Mouse (Mus musculus): Measurements from ENCODE around the gene Ticrr.

- TF ChIP-seq CTCF (IDR thresholded peaks at IDR 0.05; ENCODE audit: low read depth) (no peak), EP300 (optimal IDR thresholded peaks at IDR 0.05) (no peak)
Measured at GRCm38 (mm10) chr7:79734563-79734962, 74.6 kb downstream of the Ticrr start.
